Mouse (Mus musculus) heart, adult 18-20 months (tissue): ENCODE results near the gene Exoc2. TPM values are rescaled to one million over a fixed set of nuclear protein-coding genes. Genes with fewer than 3 reads are reported as not detected.

ENCODE experiments used
- DNase-seq, 2 experiments: peaks; one replicate each; pipeline ENCODE4 v3.0.0; 2021 to 2022; ENCODE audit warnings: mixed read lengths in 1 of 2
- total RNA-seq, 2 experiments: library from RNA; stranded (reverse); gene quantifications; 2 replicates each; pipeline ENCODE4 v1.2.3; 2021

Exoc2 gene
- total RNA-seq, 2 experiments from 2014 or later, result 15.3 to 17.5 TPM

- no peak for DNase-seq
Observed at GRCm38 (mm10) chr13:30776021-30776420, 197.9 kb downstream of the Exoc2 start.

- DNase-seq, result peak in 1 of 2 experiments; percentile 40
Observed at GRCm38 (mm10) chr13:30767477-30768127, 206.3 kb downstream of the Exoc2 start.

- DNase-seq, result no peak
Observed at GRCm38 (mm10) chr13:30766636-30767476, 207.0 kb downstream of the Exoc2 start.

- DNase-seq, result no peak
Observed at GRCm38 (mm10) chr13:30765906-30766305, 208.0 kb downstream of the Exoc2 start.

DNA sequence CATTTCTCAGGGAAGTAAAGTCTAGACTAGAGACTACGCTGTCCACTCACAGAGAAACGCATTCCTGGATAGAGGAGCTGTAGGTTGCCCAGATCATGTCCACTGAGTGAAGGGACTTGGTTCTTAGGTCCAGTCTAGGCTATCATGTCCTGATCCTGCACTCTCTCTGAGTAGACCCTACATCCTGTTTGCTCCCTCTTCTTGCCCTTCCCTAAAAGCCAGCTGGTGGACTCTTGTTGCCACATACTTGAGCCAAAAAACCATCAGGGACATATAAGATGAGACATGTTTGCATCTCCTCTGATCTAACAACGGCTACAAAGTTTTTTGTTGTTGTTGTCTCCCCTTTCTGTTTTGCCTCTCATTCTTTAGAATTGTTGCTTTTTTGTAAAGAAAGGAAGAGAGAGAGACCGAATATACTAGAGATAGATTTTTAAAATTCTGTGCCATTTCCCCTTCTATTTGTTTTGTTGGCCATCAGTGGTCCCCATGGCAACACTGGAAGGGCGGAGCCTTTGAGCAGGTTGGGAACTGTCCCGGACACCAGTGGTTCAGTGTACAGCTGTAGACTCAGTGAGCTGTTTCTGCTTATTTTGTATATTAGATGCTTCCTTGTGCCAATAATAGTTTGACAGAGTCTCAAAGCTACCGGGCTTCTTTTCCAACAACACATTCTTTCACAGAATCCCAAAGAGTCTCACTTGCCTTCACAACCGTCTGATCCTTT lies 209.7 kb downstream of the Exoc2 start:
- DNase-seq, result peak; percentile 43 to 61

Other genes with a start within 250 kb of the Exoc2 start
- gene Irf4, start 224.9 kb downstream of the Exoc2 start, total RNA-seq, result 1 to 10 TPM; 1.1 to 5.5 TPM
- gene Hus1b, start 26.3 kb downstream of the Exoc2 start, total RNA-seq, result under 1 TPM; 0.22 to 0.23 TPM
- gene Gm5447, start 111 bp upstream of the Exoc2 start, total RNA-seq, result not detected